Mouse (Mus musculus): Measurements from ENCODE around the gene Rnf166. TPM values are rescaled to one million over a fixed set of nuclear protein-coding genes. Genes with fewer than 3 reads are reported as not detected.

Gene Rnf166
- polyA plus RNA-seq, 1 experiment, result 44.9 TPM

DNA sequence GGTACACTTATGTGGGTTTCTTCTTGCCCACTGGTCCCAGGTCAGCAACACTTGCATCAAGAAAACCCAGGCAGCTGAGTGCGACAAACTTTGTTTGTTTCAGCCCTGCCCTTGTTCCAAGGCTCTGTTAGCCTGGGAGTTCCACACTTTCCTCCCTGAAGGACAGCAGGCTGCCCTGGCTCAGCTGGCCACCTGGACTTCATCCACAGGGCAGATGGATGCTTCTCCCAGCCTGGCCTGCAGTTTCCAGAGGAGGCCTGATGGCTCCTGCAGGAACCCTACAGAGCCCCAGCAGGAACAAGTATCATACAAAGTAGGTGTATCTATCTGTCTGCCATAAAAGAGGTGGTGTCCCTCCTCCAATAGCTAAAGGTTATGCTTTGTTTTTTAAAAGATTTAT lies 34.5 kb downstream of the Rnf166 start:
- H3K4me3 ChIP-seq (ENCODE audit: low read depth, low read length), result no peak overlapping the region
- WGBS, result 90% methylated on average over 1 of the region's 1 CpGs

DNA sequence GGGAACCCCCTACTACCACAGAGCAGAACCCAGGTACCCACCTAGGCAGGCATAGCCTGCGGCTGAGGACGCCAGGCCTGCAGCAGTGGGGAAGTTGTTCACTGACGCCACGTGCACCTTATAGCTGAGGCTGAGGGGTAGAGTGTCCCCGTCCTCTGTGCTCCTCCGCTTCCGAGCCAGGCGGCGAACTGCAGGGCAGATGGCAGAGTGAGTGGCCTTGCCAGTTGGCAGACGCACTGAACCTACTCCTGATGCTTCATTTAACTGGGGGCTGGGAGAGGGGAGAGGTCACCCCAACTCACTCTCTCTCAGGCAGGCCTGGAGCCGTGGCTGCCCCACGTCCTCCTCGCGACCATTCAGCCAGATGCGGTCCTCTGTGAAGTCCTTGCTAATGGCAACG lies 36.5 kb downstream of the Rnf166 start:
- H3K4me1 ChIP-seq (ENCODE audit: control insufficient read depth, insufficient read depth, insufficient read length, low read length), result peaks cover 7% of the 10 kb centered on the region
- no peak overlapping the region for H3K27ac ChIP-seq (ENCODE audit: insufficient read depth, low read depth, low read length)
- H3K4me3 ChIP-seq (ENCODE audit: low read depth, low read length), result no peak overlapping the region
- no peaks in the 10 kb centered on the region for H3K27me3 ChIP-seq (ENCODE audit: control insufficient read depth, insufficient read depth, low read length)
- no peak for TF ChIP-seq POLR2A (IDR thresholded peaks at IDR 0.05; ENCODE audit: low read depth, low read length)
- H3K36me3 ChIP-seq (ENCODE audit: control insufficient read depth, insufficient read depth, low read length), result peaks cover 11% of the 10 kb centered on the region
- WGBS, result 97% methylated on average over 16 of the region's 16 CpGs

More for the DNA sequence above, 34.5 kb downstream of the Rnf166 start:
- no peak overlapping the region for H3K27ac ChIP-seq (ENCODE audit: insufficient read depth, low read depth, low read length)
- peaks cover 7% of the 10 kb centered on the region; the same call in 1 of the 2 replicates for H3K36me3 ChIP-seq (ENCODE audit: control insufficient read depth, insufficient read depth, low read length)
- no peak for TF ChIP-seq CTCF (IDR thresholded peaks at IDR 0.05; ENCODE audit: extremely low read depth, insufficient read length, insufficient replicate concordance, low read depth, low read length)
- TF ChIP-seq POLR2A (IDR thresholded peaks at IDR 0.05; ENCODE audit: low read depth, low read length), result no peak
- H3K4me1 ChIP-seq (ENCODE audit: control insufficient read depth, insufficient read depth, insufficient read length, low read length), result peaks cover 9% of the 10 kb centered on the region
- no peaks in the 10 kb centered on the region for H3K27me3 ChIP-seq (ENCODE audit: control insufficient read depth, insufficient read depth, low read length)

GRCm38 (mm10) chr8:122437708-122438331 lies 38.0 kb downstream of the Rnf166 start:
- no peak for TF ChIP-seq POLR2A (IDR thresholded peaks at IDR 0.05; ENCODE audit: low read depth, low read length)
- no peak for TF ChIP-seq CTCF (IDR thresholded peaks at IDR 0.05; ENCODE audit: extremely low read depth, insufficient read length, insufficient replicate concordance, low read depth, low read length)
- Histone ChIP-seq H3K27ac (ENCODE audit: insufficient read depth, low read depth, low read length) (peak overlapping the region; percentile 27; the same call in 1 of the 2 replicates), H3K4me1 (ENCODE audit: control insufficient read depth, insufficient read depth, insufficient read length, low read length) (peaks cover 9% of the 10 kb centered on the region), H3K27me3 (ENCODE audit: control insufficient read depth, insufficient read depth, low read length) (no peaks in the 10 kb centered on the region), H3K4me3 (ENCODE audit: low read depth, low read length) (peak overlapping the region; percentile 32), H3K36me3 (ENCODE audit: control insufficient read depth, insufficient read depth, low read length) (peaks cover 11% of the 10 kb centered on the region)
- WGBS, result 91% methylated on average over 13 of the region's 13 CpGs

- Histone ChIP-seq H3K4me1 (ENCODE audit: control insufficient read depth, insufficient read depth, insufficient read length, low read length) (peaks cover 11% of the 10 kb centered on the region), H3K27me3 (ENCODE audit: control insufficient read depth, insufficient read depth, low read length) (no peaks in the 10 kb centered on the region), H3K36me3 (ENCODE audit: control insufficient read depth, insufficient read depth, low read length) (peaks cover 11% of the 10 kb centered on the region), H3K27ac (ENCODE audit: insufficient read depth, low read depth, low read length) (no peak overlapping the region), H3K4me3 (ENCODE audit: low read depth, low read length) (peak overlapping the region; percentile 3; the same call in 1 of the 2 replicates)
- WGBS, result 85% methylated on average over 20 of the region's 20 CpGs
- TF ChIP-seq CTCF (IDR thresholded peaks at IDR 0.05; ENCODE audit: extremely low read depth, insufficient read length, insufficient replicate concordance, low read depth, low read length) (no peak), POLR2A (IDR thresholded peaks at IDR 0.05; ENCODE audit: low read depth, low read length) (no peak)
Observed at GRCm38 (mm10) chr8:122436586-122437125, 39.2 kb downstream of the Rnf166 start.

- TF ChIP-seq POLR2A (IDR thresholded peaks at IDR 0.05; ENCODE audit: low read depth, low read length) (no peak), CTCF (IDR thresholded peaks at IDR 0.05; ENCODE audit: extremely low read depth, insufficient read length, insufficient replicate concordance, low read depth, low read length) (no peak)
- no peak overlapping the region for H3K4me3 ChIP-seq (ENCODE audit: low read depth, low read length)
- WGBS, result 92% methylated on average over 9 of the region's 9 CpGs
- no peak overlapping the region for H3K27ac ChIP-seq (ENCODE audit: insufficient read depth, low read depth, low read length)
- H3K4me1 ChIP-seq (ENCODE audit: control insufficient read depth, insufficient read depth, insufficient read length, low read length), result peaks cover 15% of the 10 kb centered on the region
- no peaks in the 10 kb centered on the region for H3K27me3 ChIP-seq (ENCODE audit: control insufficient read depth, insufficient read depth, low read length)
- H3K36me3 ChIP-seq (ENCODE audit: control insufficient read depth, insufficient read depth, low read length), result peaks cover 11% of the 10 kb centered on the region
Observed at GRCm38 (mm10) chr8:122436146-122436545, 39.7 kb downstream of the Rnf166 start.

- Histone ChIP-seq H3K4me3 (ENCODE audit: low read depth, low read length) (no peak overlapping the region), H3K27ac (ENCODE audit: insufficient read depth, low read depth, low read length) (no peak overlapping the region), H3K36me3 (ENCODE audit: control insufficient read depth, insufficient read depth, low read length) (peaks cover 11% of the 10 kb centered on the region), H3K4me1 (ENCODE audit: control insufficient read depth, insufficient read depth, insufficient read length, low read length) (peaks cover 15% of the 10 kb centered on the region), H3K27me3 (ENCODE audit: control insufficient read depth, insufficient read depth, low read length) (no peaks in the 10 kb centered on the region)
- TF ChIP-seq CTCF (IDR thresholded peaks at IDR 0.05; ENCODE audit: extremely low read depth, insufficient read length, insufficient replicate concordance, low read depth, low read length) (peak; percentile 49; the same call in 1 of the 2 replicates), POLR2A (IDR thresholded peaks at IDR 0.05; ENCODE audit: low read depth, low read length) (no peak)
- WGBS, result 89% methylated on average over 6 of the region's 6 CpGs
Observed at GRCm38 (mm10) chr8:122435375-122435774, 40.5 kb downstream of the Rnf166 start.

- WGBS, result 60% methylated on average over 11 of the region's 11 CpGs
- H3K4me1 ChIP-seq (ENCODE audit: control insufficient read depth, insufficient read depth, insufficient read length, low read length), result peaks cover 15% of the 10 kb centered on the region
- peak overlapping the region; percentile 85 for H3K27ac ChIP-seq (ENCODE audit: insufficient read depth, low read depth, low read length)
- no peaks in the 10 kb centered on the region for H3K27me3 ChIP-seq (ENCODE audit: control insufficient read depth, insufficient read depth, low read length)
- peaks cover 11% of the 10 kb centered on the region for H3K36me3 ChIP-seq (ENCODE audit: control insufficient read depth, insufficient read depth, low read length)
- TF ChIP-seq CTCF (IDR thresholded peaks at IDR 0.05; ENCODE audit: extremely low read depth, insufficient read length, insufficient replicate concordance, low read depth, low read length) (no peak), POLR2A (IDR thresholded peaks at IDR 0.05; ENCODE audit: low read depth, low read length) (no peak)
- H3K4me3 ChIP-seq (ENCODE audit: low read depth, low read length), result peak overlapping the region; percentile 93
Observed at GRCm38 (mm10) chr8:122433269-122433905, 42.5 kb downstream of the Rnf166 start.

All from small intestine, adult 2 months (tissue).